Mouse (Mus musculus): ENCODE results near the gene Txn1. TPM values are rescaled to one million over a fixed set of nuclear protein-coding genes. Genes with fewer than 3 reads are reported as not detected.

The Txn1 gene
- polyA plus RNA-seq, 1 experiment = 377 TPM

DNA sequence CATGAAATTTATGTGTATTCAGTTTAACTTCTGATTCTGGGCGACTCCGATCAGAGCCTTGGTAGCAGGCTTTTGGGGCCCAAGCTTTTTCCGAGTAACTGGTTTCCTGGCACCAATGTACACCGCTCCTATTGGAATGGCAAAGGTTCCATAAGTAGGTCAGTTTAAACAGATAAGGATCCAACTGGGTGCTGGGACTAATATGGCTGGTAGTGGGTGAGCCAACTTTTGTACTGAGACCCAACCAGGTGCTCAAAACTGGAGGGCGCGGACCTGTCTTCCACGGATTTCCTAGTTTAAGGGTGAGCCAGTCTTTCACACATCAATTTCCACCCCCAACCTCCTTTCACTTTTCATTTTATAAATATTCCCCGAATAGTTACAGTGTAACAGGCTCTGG lies 1.2 kb downstream of the Txn1 start:
- DNase-seq = no peak
- Histone ChIP-seq H3K4me3 (ENCODE audit: insufficient read depth, low read depth, low read length) (peak overlapping the region; percentile 90), H3K4me1 (ENCODE audit: control insufficient read depth, insufficient read depth, low read length) (peaks cover 26% of the 10 kb centered on the region), H3K27ac (ENCODE audit: insufficient read depth, low read depth, low read length) (peak overlapping the region; percentile 81), H3K27me3 (replicated peaks; ENCODE audit: control insufficient read depth, insufficient read depth, low read length) (no peaks in the 10 kb centered on the region), H3K36me3 (ENCODE audit: control insufficient read depth, insufficient read depth, low read length) (peaks cover 8% of the 10 kb centered on the region)
- 50% methylated on average over 8 of the region's 8 CpGs for WGBS
- no peak for TF ChIP-seq CTCF (conservative IDR thresholded peaks at IDR 0.05; ENCODE audit: insufficient read depth, insufficient read length, low read depth, low read length)
- no peak for TF ChIP-seq POLR2A (IDR thresholded peaks at IDR 0.05; ENCODE audit: low read depth, low read length)

- TF ChIP-seq CTCF (conservative IDR thresholded peaks at IDR 0.05; ENCODE audit: insufficient read depth, insufficient read length, low read depth, low read length) (no peak), POLR2A (IDR thresholded peaks at IDR 0.05; ENCODE audit: low read depth, low read length) (no peak)
- peaks cover 8% of the 10 kb centered on the region for H3K36me3 ChIP-seq (ENCODE audit: control insufficient read depth, insufficient read depth, low read length)
- DNase-seq = peak; percentile 32
- peak overlapping the region; percentile 25; the same call in 1 of the 2 replicates for H3K4me3 ChIP-seq (ENCODE audit: insufficient read depth, low read depth, low read length)
- H3K27me3 ChIP-seq (replicated peaks; ENCODE audit: control insufficient read depth, insufficient read depth, low read length) = no peaks in the 10 kb centered on the region
- H3K4me1 ChIP-seq (ENCODE audit: control insufficient read depth, insufficient read depth, low read length) = peaks cover 28% of the 10 kb centered on the region
- H3K27ac ChIP-seq (ENCODE audit: insufficient read depth, low read depth, low read length) = peak overlapping the region; percentile 85; the same call in 1 of the 2 replicates
- 33% methylated on average over 6 of the region's 6 CpGs for WGBS
Measured at GRCm38 (mm10) chr4:57954580-57954979, 1.6 kb downstream of the Txn1 start.

GRCm38 (mm10) chr4:57953796-57954195 lies 2.4 kb downstream of the Txn1 start:
- no peaks in the 10 kb centered on the region for H3K27me3 ChIP-seq (replicated peaks; ENCODE audit: control insufficient read depth, insufficient read depth, low read length)
- H3K4me3 ChIP-seq (ENCODE audit: insufficient read depth, low read depth, low read length) = no peak overlapping the region
- DNase-seq = peak; percentile 74
- peak overlapping the region; percentile 85 for H3K27ac ChIP-seq (ENCODE audit: insufficient read depth, low read depth, low read length)
- TF ChIP-seq CTCF (conservative IDR thresholded peaks at IDR 0.05; ENCODE audit: insufficient read depth, insufficient read length, low read depth, low read length) (no peak), POLR2A (IDR thresholded peaks at IDR 0.05; ENCODE audit: low read depth, low read length) (no peak)
- H3K36me3 ChIP-seq (ENCODE audit: control insufficient read depth, insufficient read depth, low read length) = peaks cover 8% of the 10 kb centered on the region
- peaks cover 31% of the 10 kb centered on the region for H3K4me1 ChIP-seq (ENCODE audit: control insufficient read depth, insufficient read depth, low read length)
- 45% methylated on average over 7 of the region's 7 CpGs for WGBS

DNA sequence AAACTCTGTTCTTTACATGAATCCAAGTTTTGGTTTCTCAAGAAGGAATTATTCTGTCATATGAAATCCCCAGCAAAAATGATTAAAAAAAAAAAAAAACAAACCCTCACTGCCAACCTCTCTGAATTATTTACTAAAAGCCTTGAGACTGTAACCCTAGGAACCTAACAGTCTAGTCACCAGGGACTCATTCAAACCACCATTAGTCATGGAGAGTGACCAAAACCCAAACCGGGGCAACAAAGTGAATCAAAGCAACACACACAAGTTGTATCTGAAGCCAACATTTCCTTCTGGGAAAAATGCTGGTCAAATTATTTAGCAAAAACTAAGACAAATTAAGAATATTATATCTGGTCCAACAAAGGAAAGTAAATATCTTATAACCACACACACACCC lies 3.3 kb downstream of the Txn1 start:
- Histone ChIP-seq H3K36me3 (ENCODE audit: control insufficient read depth, insufficient read depth, low read length) (peaks cover 8% of the 10 kb centered on the region), H3K27me3 (replicated peaks; ENCODE audit: control insufficient read depth, insufficient read depth, low read length) (no peaks in the 10 kb centered on the region), H3K27ac (ENCODE audit: insufficient read depth, low read depth, low read length) (peak overlapping the region; percentile 94), H3K4me1 (ENCODE audit: control insufficient read depth, insufficient read depth, low read length) (peaks cover 31% of the 10 kb centered on the region), H3K4me3 (ENCODE audit: insufficient read depth, low read depth, low read length) (no peak overlapping the region)
- TF ChIP-seq CTCF (conservative IDR thresholded peaks at IDR 0.05; ENCODE audit: insufficient read depth, insufficient read length, low read depth, low read length) (no peak), POLR2A (IDR thresholded peaks at IDR 0.05; ENCODE audit: low read depth, low read length) (no peak)
- peak; percentile 48 for DNase-seq
- WGBS = 30% methylated on average over 1 of the region's 1 CpGs

DNA sequence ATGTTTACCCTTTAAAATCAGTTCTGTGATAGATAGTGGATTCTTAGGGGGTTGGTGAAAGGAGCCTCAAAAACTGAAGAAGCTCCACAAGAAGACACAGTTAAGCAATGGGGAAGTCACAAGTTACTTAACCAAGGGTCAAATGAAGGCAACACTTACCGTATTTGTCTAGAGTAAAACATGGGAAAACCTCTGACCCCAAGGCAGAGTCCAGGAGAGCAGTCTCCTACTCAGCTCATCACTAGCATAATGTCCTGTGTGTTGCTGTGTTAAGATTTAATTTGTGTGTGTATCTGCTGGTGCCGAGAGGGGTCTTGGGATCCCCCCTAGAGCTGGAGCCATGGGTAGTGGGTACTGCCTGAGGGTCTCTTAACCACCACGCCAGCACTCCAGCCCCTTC lies 3.8 kb downstream of the Txn1 start:
- Histone ChIP-seq H3K36me3 (ENCODE audit: control insufficient read depth, insufficient read depth, low read length) (peaks cover 8% of the 10 kb centered on the region), H3K4me1 (ENCODE audit: control insufficient read depth, insufficient read depth, low read length) (peaks cover 31% of the 10 kb centered on the region), H3K27ac (ENCODE audit: insufficient read depth, low read depth, low read length) (peak overlapping the region; percentile 94), H3K27me3 (replicated peaks; ENCODE audit: control insufficient read depth, insufficient read depth, low read length) (no peaks in the 10 kb centered on the region), H3K4me3 (ENCODE audit: insufficient read depth, low read depth, low read length) (peak overlapping the region; percentile 21; the same call in 1 of the 2 replicates)
- peak; percentile 84 for DNase-seq
- 50% methylated on average over 3 of the region's 3 CpGs for WGBS
- TF ChIP-seq CTCF (conservative IDR thresholded peaks at IDR 0.05; ENCODE audit: insufficient read depth, insufficient read length, low read depth, low read length) (no peak), POLR2A (IDR thresholded peaks at IDR 0.05; ENCODE audit: low read depth, low read length) (no peak)

GRCm38 (mm10) chr4:57949866-57950265 lies 6.3 kb downstream of the Txn1 start:
- Histone ChIP-seq H3K4me3 (ENCODE audit: insufficient read depth, low read depth, low read length) (no peak overlapping the region), H3K27me3 (replicated peaks; ENCODE audit: control insufficient read depth, insufficient read depth, low read length) (no peaks in the 10 kb centered on the region), H3K27ac (ENCODE audit: insufficient read depth, low read depth, low read length) (0 out of 2 replicates have a peak overlapping the region, but pooled peaks have one; percentile 17), H3K4me1 (ENCODE audit: control insufficient read depth, insufficient read depth, low read length) (peaks cover 31% of the 10 kb centered on the region), H3K36me3 (ENCODE audit: control insufficient read depth, insufficient read depth, low read length) (peaks cover 10% of the 10 kb centered on the region)
- TF ChIP-seq CTCF (conservative IDR thresholded peaks at IDR 0.05; ENCODE audit: insufficient read depth, insufficient read length, low read depth, low read length) = no peak
- no peak for TF ChIP-seq POLR2A (IDR thresholded peaks at IDR 0.05; ENCODE audit: low read depth, low read length)
- peak; percentile 81 for DNase-seq
- WGBS = 41% methylated on average over 6 of the region's 6 CpGs

GRCm38 (mm10) chr4:57947476-57947875 lies 8.7 kb downstream of the Txn1 start:
- WGBS = 76% methylated on average over 4 of the region's 4 CpGs

More at GRCm38 (mm10) chr4:57947476-57947875, 8.7 kb downstream of the Txn1 start:
- Histone ChIP-seq H3K4me1 (ENCODE audit: control insufficient read depth, insufficient read depth, low read length) (peaks cover 24% of the 10 kb centered on the region), H3K27ac (ENCODE audit: insufficient read depth, low read depth, low read length) (no peak overlapping the region), H3K27me3 (replicated peaks; ENCODE audit: control insufficient read depth, insufficient read depth, low read length) (no peaks in the 10 kb centered on the region), H3K36me3 (ENCODE audit: control insufficient read depth, insufficient read depth, low read length) (peaks cover 13% of the 10 kb centered on the region), H3K4me3 (ENCODE audit: insufficient read depth, low read depth, low read length) (no peak overlapping the region)
- peak; percentile 39 for DNase-seq
- TF ChIP-seq POLR2A (IDR thresholded peaks at IDR 0.05; ENCODE audit: low read depth, low read length) (no peak), CTCF (conservative IDR thresholded peaks at IDR 0.05; ENCODE audit: insufficient read depth, insufficient read length, low read depth, low read length) (no peak)
